Mouse (Mus musculus) CD4-positive, CD25-positive, alpha-beta regulatory T cell, adult 2 months (primary cell): ENCODE measurements around the gene Incenp.
"Not testable (repeated sequence)": the region's sequence is repeated elsewhere in the genome, so short reads cannot be mapped to it uniquely, and the experiment has no call there.

ENCODE experiments used
- DNase-seq: peaks from one replicate; pipeline ENCODE4 v3.0.0-alpha.2; 2012; ENCODE audit warnings: low read depth, low spot score

The Incenp gene

GRCm38 (mm10) chr19:9899072-9899779 lies at the start of gene Incenp:
TSS of gene Incenp (minus strand) at chr19:9899551.
- DNase-seq = peak; percentile 98

- DNase-seq = no peak
Observed at GRCm38 (mm10) chr19:9946986-9947385, 47.6 kb upstream of the Incenp start.

- DNase-seq = no peak
Observed at GRCm38 (mm10) chr19:9945800-9946564, 46.6 kb upstream of the Incenp start.

DNA sequence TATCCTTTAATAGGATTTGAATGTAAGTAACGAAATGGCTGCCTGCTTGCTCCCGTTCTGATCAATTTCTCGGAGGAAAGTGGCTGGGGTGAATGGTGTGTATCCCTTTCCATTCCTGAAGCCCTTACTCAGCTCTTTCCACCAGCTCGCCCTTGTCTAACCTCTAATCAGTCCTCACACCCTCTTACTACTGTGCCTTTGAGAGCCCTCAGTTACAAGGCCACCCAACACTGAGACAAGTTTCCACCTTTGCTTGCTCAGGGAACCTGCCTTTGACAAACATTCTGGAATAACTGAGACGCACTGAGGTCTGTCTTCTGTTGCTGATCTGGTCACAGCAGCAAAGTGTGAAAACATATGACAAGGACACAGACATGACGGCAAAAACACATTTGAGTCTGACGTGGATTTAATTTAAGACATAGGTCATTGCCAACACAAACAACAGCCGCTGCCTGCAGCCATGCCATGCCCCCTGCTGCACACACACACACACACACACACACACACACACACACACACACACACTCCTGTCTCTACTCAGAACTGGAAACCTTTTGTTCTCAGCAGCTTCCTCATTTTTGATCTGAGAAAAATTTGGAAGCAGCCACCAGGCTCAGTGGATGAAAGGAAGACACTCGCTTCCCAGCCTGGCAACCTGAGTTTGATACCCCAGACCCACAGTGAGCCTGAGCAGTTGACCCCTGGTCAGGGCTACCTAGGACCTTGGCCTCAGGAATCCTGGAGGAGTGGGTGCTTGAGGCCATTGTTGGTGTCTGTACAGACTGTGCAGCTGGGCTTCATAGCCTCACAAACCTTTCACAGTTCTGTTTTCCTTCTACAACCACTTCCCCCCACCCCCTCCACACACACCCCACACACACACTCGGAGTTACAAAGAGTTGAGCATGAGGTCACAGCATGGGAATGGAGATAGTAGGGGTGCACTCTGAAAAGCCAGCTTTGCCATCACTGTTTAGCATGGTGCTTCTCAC lies 43.5 kb upstream of the Incenp start:
- DNase-seq = no peak

DNA sequence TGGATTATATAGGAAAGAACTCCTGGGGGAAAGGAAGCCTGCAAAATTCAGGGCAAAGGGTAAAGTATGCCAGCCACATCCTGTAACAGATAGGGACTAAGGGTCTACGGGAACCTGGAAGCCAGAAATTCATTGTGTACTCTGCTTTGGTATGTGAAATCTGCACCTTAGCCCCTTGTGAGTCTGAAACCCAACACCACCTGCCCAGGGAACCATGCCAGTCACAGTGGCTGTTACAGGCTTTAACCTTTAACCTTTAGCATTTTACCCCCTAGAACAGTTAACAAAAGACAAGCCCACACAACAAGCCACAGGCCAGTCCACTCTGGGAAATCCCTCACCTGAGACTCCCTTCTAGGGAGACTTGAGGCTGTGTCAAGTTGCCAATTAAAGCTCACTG lies 42.5 kb upstream of the Incenp start:
- no peak for DNase-seq

DNA sequence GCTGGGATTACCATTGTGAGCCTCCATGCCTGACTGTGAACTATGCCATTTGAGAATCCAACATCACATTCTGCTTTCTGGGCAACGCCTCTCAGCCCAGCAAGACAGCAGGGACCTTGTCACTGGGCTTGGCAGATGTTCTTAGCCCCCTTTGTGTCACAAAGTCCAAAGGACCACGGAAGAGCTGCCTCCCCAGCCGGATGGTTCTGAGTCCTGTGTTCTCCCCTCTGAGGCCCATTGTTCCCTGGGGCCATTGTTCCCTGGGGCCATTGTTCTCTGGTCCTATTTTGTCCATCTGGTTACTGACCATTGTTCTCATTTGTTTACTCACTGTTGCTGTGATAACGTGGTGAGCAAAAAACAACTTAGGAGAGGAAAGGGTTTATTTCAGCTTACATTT lies 41.6 kb upstream of the Incenp start:
- no peak for DNase-seq

DNA sequence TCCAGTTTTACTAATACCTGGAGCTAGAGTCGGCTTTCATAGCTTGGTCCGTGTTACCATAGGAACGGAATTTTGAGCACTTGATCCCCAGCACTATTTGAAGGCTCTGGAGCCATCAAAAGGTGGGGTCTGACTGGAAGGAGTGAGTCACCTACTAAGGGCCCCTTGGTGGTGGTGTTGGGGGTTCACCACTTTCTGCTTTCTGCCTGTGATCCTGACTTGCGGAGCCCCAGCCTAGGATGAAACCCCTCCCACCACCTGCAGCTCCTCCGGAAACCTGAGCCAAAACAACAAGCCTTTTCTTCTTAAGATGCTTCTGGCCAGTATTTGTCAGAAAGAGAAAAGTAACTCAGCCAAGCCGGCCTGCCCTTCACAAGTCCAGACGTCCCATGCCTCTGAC lies 40.5 kb upstream of the Incenp start:
- peak; percentile 21 for DNase-seq

- peak; percentile 86 for DNase-seq
Observed at GRCm38 (mm10) chr19:9938824-9939303, 39.5 kb upstream of the Incenp start.

DNA sequence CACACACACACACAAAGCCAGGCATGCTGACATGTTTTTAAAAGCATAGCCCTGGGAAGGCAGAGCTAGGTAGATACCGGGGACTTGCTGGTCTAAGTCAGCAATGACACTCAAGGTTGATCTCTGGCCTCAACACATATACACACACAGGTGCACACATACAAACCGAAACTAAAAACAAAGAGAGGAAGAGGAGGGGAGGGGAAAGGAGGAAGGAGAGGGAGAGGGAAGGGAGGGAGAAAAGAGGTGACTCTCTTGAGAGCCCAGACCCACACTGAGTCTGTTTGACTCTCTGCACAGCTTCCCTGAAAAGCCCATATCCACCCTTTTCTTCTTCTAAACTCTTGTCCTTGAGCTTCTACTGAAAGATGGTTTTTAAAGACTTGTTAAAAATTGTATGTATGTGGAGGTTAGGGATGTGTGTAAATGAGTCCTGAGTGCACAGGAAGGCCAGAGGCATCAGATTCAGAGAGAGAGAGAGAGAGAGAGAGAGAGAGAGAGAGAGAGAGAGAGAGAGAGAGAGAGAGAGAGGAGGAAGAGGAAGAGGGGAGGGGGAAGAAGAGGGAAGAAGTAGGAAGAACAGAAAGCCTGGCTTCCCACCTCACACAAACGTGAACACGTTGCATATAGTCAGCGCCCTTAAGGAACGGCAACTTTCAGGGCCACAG lies 38.9 kb upstream of the Incenp start:
- DNase-seq = peak; percentile 58

DNA sequence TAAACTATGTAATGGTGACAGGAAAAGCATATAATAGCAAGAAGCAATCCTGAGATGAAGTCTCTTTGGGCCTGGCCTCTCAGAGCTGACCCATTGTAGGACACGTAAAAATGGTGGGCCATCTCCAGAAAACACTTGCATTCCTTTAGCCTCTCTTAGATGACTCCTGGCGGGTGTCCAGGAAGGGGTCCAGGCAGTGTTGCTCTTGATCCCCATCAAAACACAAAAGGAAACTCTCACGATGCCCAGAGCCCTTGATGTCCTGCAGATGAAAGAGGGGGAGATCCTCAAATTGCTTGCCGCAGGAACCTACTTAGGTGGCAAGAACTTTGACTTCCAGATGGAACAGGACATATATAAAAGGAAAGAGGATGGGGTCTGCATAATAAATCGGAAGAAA lies 38.1 kb upstream of the Incenp start:
- DNase-seq = no peak

DNA sequence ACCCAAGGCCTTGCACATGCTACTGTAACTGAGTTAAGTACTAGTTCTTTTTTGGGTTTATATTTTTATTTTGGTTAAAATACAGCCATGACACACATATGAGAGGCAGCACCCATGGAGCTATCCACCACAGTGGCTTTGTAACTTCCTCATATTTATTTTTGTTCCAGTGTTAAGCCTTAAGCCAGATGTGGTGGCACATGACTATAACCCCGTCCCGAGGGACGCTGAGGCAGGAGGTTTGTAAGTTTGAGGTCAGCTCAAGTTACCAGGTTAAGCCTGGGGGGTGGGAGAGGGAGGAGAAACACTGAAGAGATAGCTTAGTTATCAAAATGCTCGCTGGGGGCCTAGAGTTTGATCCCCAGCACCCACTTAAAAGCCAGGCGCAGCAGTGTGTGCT lies 37.2 kb upstream of the Incenp start:
- no peak for DNase-seq

GRCm38 (mm10) chr19:9933908-9934307 lies 34.6 kb upstream of the Incenp start:
- DNase-seq = no peak

GRCm38 (mm10) chr19:9931167-9931607 lies 31.8 kb upstream of the Incenp start:
- not testable (repeated sequence) for DNase-seq

DNA sequence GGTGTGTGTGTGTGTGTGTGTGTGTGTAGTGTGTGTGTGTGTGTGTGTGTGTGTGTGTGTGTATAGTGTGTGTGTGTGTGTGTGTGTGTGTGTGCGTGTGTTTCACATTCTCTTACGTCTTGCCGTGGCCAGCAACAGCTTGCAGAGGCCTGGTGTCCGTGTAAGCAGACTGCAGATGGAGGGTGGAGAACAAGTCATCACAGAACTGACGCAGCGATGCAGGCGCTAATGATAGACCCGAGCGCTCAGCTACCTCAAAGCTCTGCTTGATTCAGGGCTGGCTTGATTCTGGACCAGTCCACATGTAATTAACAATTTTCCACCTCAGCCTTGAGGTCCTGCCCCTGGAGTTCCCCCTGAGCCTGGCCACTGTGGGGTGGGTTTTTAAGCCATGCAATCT lies 28.7 kb upstream of the Incenp start:
- DNase-seq = no peak

DNA sequence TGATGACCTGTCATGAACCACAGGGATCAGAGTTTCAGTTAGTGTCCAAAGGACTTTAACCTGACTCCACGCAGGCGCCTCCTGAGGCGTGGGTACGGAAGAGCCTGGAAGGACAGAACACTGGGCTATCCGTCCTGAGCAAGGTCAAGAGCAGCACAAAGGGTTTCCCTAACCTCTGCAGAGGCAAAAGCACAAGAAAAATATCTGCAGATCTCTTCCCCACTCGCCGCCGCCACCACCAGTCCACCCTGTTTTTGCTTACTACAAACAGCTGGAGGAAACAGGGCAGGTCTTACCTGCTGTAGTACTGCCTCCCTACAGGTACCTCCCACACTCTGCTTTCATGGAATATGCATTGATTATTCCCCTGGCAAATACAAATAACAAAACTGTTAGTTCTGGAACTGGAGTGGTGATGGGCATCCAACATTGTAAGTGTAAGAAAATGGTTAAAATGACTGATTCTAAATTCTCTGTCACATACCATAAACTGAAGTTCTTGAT lies 25.5 kb upstream of the Incenp start:
- no peak for DNase-seq

GRCm38 (mm10) chr19:9924034-9924768 lies 24.9 kb upstream of the Incenp start:
- no peak for DNase-seq

- DNase-seq = no peak
Observed at GRCm38 (mm10) chr19:9923048-9923447, 23.7 kb upstream of the Incenp start.

DNA sequence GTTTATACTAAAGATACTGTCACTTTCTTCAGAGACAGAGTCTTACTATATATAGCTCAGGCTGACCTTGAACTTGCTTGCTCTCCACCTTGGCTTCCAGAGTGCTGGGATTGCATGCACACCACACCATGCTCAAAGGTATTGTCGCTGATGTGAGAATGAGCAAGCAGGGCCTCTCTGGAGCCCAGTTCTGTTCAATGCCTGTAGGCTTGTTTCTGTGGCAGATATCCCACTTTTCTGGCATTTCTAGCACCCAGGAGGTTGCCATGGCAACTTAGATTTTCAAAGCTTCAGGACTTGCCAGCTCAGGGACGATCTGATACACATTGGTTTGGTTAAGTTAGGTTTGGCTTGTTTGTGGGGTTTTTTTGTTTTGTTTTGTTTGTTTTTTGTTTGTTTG lies 22.9 kb upstream of the Incenp start:
- no peak for DNase-seq

GRCm38 (mm10) chr19:9920835-9921784 lies 21.8 kb upstream of the Incenp start:
- no peak for DNase-seq
